Mouse (Mus musculus) macrophage (primary cell): ENCODE data around the gene Atp2c2. TPM values are rescaled to one million over a fixed set of nuclear protein-coding genes. Genes with fewer than 3 reads are reported as not detected.
A peak's percentile ranks its signal among the peaks of the same experiment; 100 is the strongest.

Source experiments
- H3K27ac ChIP-seq: fragments of 350-480 bp; formaldehyde crosslinking; 2 replicates; pipeline ENCODE4 v1.9.0; 2021
- H3K36me3 ChIP-seq: fragments of 350-480 bp; formaldehyde crosslinking; 2 replicates; pipeline ENCODE4 v1.9.0; 2021; ENCODE audit errors: inconsistent target
- H3K4me3 ChIP-seq: fragments of 350-480 bp; formaldehyde crosslinking; 2 replicates; pipeline ENCODE4 v1.9.0; 2021; ENCODE audit errors: inconsistent target
- H3K79me2 ChIP-seq: fragments of 350-480 bp; formaldehyde crosslinking; 2 replicates; pipeline ENCODE4 v1.9.0; 2021; ENCODE audit errors: inconsistent target
- WGBS: methylation state at CpG from one replicate; pipeline ENCODE4 v1.1.7; 2026; ENCODE audit warnings: inconsistent platforms; ENCODE audit not compliant: missing documents; 5-methylcytosine and 5-hydroxymethylcytosine counted together
- polyA plus RNA-seq: library from polyadenylated mRNA; stranded (reverse); fragments of 250-400 nt; gene quantifications from 3 replicates; pipeline ENCODE4 v1.2.4, GENCODE M21; 2018; ENCODE audit warnings: inconsistent platforms

Atp2c2 gene
- polyA plus RNA-seq, 1 experiment from 2014 or later: not detected

DNA sequence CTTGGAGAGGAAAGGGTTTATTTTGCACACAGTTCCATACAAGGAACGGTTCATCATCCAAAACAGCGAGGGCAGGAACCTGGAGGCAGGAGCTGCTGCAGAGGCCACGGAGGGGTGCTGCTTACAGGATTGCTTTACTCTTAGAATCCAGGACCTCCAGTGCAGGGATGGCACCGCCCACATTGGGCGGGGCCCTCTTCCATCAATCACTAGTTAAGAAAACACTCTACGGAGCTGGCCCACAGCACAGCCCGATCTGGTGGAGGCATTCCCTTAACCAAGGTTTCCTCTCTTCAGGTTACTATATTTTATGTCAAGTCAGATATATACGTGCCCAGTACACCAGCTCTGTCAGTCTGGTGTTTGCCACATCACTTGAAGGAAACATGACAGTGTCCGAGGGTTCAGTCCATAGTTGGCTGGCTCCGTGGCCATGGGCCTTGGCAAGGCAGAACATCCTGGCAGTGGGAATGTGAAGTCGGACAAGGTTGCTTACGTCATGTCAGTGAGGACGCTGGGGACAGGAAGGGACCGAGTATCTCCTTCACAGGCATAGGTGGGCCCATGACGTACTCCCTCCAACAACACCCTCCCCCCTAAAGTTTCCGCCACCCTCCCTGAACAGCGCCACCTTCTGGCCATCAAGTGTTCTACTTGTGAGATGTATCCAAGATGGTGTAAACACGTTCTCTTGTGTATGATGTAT, 21.5 kb upstream of the Atp2c2 start:
- Histone ChIP-seq H3K36me3 (no peaks in the 10 kb centered on the region), H3K27ac (no peak overlapping the region), H3K79me2 (no peaks in the 10 kb centered on the region), H3K4me3 (no peak overlapping the region)
- WGBS: 26% methylated on average over 18 of the region's 18 CpGs

GRCm38 (mm10) chr8:119679184-119679583, 20.6 kb upstream of the Atp2c2 start:
- Histone ChIP-seq H3K4me3 (no peak overlapping the region), H3K36me3 (no peaks in the 10 kb centered on the region), H3K27ac (no peak overlapping the region), H3K79me2 (no peaks in the 10 kb centered on the region)
- 88% methylated on average over 14 of the region's 14 CpGs for WGBS

GRCm38 (mm10) chr8:119690602-119691001, 9.2 kb upstream of the Atp2c2 start:
- 80% methylated on average over 5 of the region's 6 CpGs for WGBS
- H3K36me3 ChIP-seq: no peaks in the 10 kb centered on the region
- H3K4me3 ChIP-seq: no peak overlapping the region
- no peaks in the 10 kb centered on the region for H3K79me2 ChIP-seq
- H3K27ac ChIP-seq: no peak overlapping the region

DNA sequence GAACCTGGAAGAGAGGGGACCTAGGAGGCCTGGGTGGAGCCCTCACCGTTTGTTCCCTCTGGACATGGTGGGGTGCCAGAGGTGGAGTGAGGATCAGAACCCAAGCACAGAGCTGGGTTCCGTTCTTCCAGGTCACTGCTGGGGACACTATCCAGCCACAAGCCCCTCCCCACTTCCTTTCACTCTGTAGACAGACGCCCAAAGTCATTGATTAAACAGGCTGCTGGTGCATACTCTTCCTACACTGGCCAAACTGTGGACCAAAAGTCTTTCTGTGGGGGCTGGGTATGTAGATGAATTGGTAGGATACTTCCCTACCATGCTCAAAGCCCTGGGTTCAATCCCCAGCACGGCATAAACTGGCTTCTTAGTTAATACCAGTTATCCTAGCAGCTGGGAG, 7.8 kb upstream of the Atp2c2 start:
- H3K36me3 ChIP-seq: no peaks in the 10 kb centered on the region
- H3K27ac ChIP-seq: no peak overlapping the region
- 87% methylated on average over 4 of the region's 4 CpGs for WGBS
- H3K79me2 ChIP-seq: no peaks in the 10 kb centered on the region
- H3K4me3 ChIP-seq: no peak overlapping the region

DNA sequence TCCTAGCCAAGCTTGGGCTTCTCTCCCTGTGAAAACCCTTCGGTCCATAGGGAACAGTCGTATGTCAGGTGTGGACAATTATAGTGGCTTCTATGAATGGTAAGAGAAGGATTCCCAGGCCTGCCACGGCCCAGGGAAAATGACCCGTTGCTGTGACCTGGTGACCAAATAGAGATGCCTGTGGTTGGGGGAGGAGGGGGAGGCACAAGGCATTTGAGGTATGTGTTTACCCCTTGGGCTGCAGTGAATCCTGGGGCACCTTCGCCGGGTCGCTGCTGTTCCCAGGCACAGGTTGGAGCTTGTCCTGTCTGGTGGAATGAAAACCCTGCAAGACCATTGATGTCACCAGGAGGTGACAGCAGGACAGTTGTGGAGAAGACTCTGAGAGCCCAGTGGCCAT, 5.1 kb upstream of the Atp2c2 start:
- no peak overlapping the region for H3K27ac ChIP-seq
- no peaks in the 10 kb centered on the region for H3K79me2 ChIP-seq
- no peak overlapping the region for H3K4me3 ChIP-seq
- 75% methylated on average over 6 of the region's 7 CpGs for WGBS
- no peaks in the 10 kb centered on the region for H3K36me3 ChIP-seq

GRCm38 (mm10) chr8:119697163-119697562, 2.6 kb upstream of the Atp2c2 start:
- Histone ChIP-seq H3K79me2 (no peaks in the 10 kb centered on the region), H3K27ac (no peak overlapping the region), H3K36me3 (no peaks in the 10 kb centered on the region), H3K4me3 (no peak overlapping the region)
- WGBS: 96% methylated on average over 2 of the region's 2 CpGs

DNA sequence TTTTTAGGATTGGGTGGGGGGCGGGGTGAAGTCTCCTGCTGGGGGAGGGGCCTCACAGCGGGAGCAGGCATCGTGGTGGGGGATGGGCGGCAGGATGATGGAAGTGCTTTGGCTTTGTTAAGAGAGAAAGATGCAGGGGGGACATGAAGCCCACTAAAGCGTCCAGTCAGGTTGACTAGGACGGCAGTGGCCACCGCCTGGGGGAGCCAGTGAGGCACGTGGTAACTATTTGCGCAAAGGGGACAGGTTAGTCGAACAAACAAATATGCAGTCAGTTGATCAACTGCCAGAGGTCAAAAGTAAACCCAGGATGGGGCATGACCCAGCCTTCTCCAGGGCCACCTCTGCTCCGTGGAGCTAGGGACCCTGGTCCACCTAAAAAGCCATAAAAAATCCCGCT, 849 bp upstream of the Atp2c2 start:
- WGBS: 6% methylated on average over 12 of the region's 12 CpGs
- Histone ChIP-seq H3K27ac (no peak overlapping the region), H3K36me3 (no peaks in the 10 kb centered on the region), H3K79me2 (no peaks in the 10 kb centered on the region), H3K4me3 (no peak overlapping the region; the same call in 1 of the 2 replicates)

- WGBS: 75% methylated on average over 7 of the region's 7 CpGs
- no peak overlapping the region for H3K27ac ChIP-seq
- H3K4me3 ChIP-seq: no peak overlapping the region
- H3K36me3 ChIP-seq: no peaks in the 10 kb centered on the region
- H3K79me2 ChIP-seq: no peaks in the 10 kb centered on the region
These were observed 3.2 kb downstream of the Atp2c2 start for GRCm38 (mm10) chr8:119702965-119703364.

- no peak overlapping the region for H3K4me3 ChIP-seq
- H3K27ac ChIP-seq: no peak overlapping the region
- H3K79me2 ChIP-seq: no peaks in the 10 kb centered on the region
- WGBS: 71% methylated on average over 9 of the region's 9 CpGs
- no peaks in the 10 kb centered on the region for H3K36me3 ChIP-seq
These were observed 7.3 kb downstream of the Atp2c2 start for GRCm38 (mm10) chr8:119707146-119707545.

- H3K27ac ChIP-seq: peak overlapping the region; percentile 72
- 95% methylated on average over 8 of the region's 8 CpGs for WGBS
- H3K4me3 ChIP-seq: no peak overlapping the region
- H3K79me2 ChIP-seq: no peaks in the 10 kb centered on the region
- H3K36me3 ChIP-seq: no peaks in the 10 kb centered on the region
These were observed 8.7 kb downstream of the Atp2c2 start for GRCm38 (mm10) chr8:119708471-119708870.

DNA sequence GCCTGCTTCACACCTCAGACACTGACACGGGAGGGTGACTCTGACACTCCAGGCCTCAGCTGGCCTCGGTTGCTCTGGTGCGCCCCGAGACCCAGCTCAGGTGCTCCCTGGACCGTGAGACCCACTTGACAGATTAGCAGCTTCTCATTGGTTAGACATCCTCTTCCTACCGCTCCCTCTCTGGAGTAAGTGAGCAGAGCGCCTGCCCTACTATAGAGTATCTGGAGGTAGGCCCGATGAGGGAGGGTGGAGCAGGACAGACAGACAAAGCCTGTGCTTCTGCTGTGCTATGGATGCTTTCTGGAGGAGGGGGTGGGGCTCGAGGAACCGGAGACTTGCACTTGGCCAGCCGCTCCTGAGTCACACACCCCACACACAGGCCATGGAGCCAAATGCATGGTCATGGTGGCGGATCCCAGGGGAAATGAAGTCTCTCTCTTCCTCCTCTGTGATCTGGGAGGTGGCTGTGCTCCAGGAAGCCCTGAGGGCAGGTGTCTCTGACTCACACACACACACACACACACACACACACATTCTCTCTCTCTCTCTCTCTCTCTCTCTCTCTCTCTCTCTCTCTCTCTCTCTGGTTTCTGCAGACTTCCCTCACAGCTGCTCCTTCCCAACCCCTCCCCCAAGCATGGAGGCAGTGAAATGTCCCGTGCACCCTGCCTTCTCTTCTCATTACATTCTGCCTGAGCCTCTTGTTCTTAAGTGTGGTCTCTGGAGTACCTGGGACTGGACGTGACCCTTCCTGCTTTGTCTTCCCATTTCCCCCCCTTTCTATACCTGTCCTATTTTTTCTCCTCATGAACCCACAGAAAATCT, 9.3 kb downstream of the Atp2c2 start:
- Histone ChIP-seq H3K4me3 (no peak overlapping the region), H3K36me3 (no peaks in the 10 kb centered on the region), H3K27ac (peak overlapping the region; percentile 72), H3K79me2 (no peaks in the 10 kb centered on the region)
- 62% methylated on average over 14 of the region's 14 CpGs for WGBS

GRCm38 (mm10) chr8:119709703-119710093, 9.9 kb downstream of the Atp2c2 start:
- Histone ChIP-seq H3K79me2 (no peaks in the 10 kb centered on the region), H3K27ac (peak overlapping the region; percentile 72), H3K4me3 (no peak overlapping the region), H3K36me3 (no peaks in the 10 kb centered on the region)
- WGBS: 44% methylated on average over 11 of the region's 11 CpGs

DNA sequence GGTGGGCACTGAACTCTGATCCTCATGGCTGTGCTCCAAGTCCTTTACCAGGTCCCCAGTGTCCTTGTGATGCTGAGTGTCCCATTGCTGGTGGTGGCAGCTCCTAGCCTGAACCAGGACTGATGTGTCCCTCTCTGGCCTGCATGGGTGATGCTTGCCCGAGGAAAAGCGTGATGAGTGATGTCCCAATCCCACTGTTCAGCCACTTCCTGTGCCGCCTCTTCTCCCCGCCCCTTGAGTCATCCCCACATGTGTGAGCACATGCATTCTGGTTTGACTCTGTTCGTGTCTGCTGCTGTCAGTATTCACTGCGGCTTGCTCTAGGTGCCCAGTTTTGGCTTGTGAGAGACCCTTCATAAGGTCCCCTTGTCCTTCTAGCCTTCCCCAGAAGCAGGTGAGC, 12.4 kb downstream of the Atp2c2 start:
- Histone ChIP-seq H3K27ac (peak overlapping the region; percentile 72), H3K79me2 (no peaks in the 10 kb centered on the region), H3K4me3 (no peak overlapping the region), H3K36me3 (no peaks in the 10 kb centered on the region)
- WGBS: 5% methylated on average over 6 of the region's 6 CpGs

DNA sequence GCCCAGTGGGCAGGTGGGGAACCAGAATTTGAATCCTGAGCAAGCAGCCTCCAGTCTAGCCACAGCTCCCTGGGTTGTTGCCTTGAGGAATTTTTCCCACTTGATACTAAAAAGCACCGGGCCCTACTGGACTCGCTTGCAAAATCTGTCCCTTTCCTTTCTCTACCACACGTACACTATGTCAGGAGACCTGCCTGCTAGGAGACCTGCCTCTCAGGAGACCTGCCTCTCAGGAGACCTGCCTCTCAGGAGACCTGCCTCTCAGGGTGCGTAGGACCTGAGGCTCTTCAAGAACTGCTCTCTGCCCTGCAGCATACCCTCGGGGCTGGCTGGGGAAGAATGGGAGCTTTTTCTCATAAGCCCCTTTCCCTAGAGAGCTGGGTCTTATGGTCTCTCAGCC, 13.6 kb downstream of the Atp2c2 start:
- Histone ChIP-seq H3K4me3 (no peak overlapping the region), H3K36me3 (no peaks in the 10 kb centered on the region), H3K27ac (0 out of 2 replicates have a peak overlapping the region, but pooled peaks have one; percentile 72), H3K79me2 (no peaks in the 10 kb centered on the region)
- 94% methylated on average over 4 of the region's 5 CpGs for WGBS

GRCm38 (mm10) chr8:119715221-119715620, 15.4 kb downstream of the Atp2c2 start:
- 70% methylated on average over 12 of the region's 12 CpGs for WGBS
- Histone ChIP-seq H3K79me2 (no peaks in the 10 kb centered on the region), H3K36me3 (no peaks in the 10 kb centered on the region), H3K27ac (no peak overlapping the region), H3K4me3 (no peak overlapping the region)
